Mouse (Mus musculus) testis, postnatal 10 days (tissue): ENCODE results near the gene Spg21.

Experiments used
- DNase-seq: peaks from one replicate; pipeline ENCODE4 v3.0.0; 2021; ENCODE audit warnings: low spot score

Spg21 gene

GRCm38 (mm10) chr9:65460732-65461442, at the start of gene Spg21:
Gene Spg21 (plus strand): TSS chr9:65460947.
- DNase-seq: peak; percentile 99

- DNase-seq: no peak
These were observed 49.4 kb upstream of the Spg21 start for GRCm38 (mm10) chr9:65411326-65411725.

- DNase-seq: no peak
These were observed 43.0 kb upstream of the Spg21 start for GRCm38 (mm10) chr9:65417738-65418137.

GRCm38 (mm10) chr9:65419633-65420032, 41.1 kb upstream of the Spg21 start:
- DNase-seq: no peak

- no peak for DNase-seq
These were observed 37.8 kb upstream of the Spg21 start, which contains the start of gene Slc51b for GRCm38 (mm10) chr9:65422760-65423501. Gene Slc51b (minus strand): TSS chr9:65422955.

- DNase-seq: no peak
These were observed 36.4 kb upstream of the Spg21 start for GRCm38 (mm10) chr9:65424393-65424792.

- no peak for DNase-seq
These were observed 33.2 kb upstream of the Spg21 start for GRCm38 (mm10) chr9:65427511-65427910.

GRCm38 (mm10) chr9:65428003-65428402, 32.7 kb upstream of the Spg21 start:
- DNase-seq: no peak

GRCm38 (mm10) chr9:65430401-65430800, 30.3 kb upstream of the Spg21 start:
- DNase-seq: no peak

- DNase-seq: no peak
These were observed 29.8 kb upstream of the Spg21 start for GRCm38 (mm10) chr9:65430921-65431320.

GRCm38 (mm10) chr9:65432236-65432635, 28.5 kb upstream of the Spg21 start:
- DNase-seq: peak; percentile 87

GRCm38 (mm10) chr9:65434140-65434539, 26.6 kb upstream of the Spg21 start:
- peak; percentile 81 for DNase-seq

GRCm38 (mm10) chr9:65435211-65435610, 25.5 kb upstream of the Spg21 start:
- no peak for DNase-seq

- DNase-seq: peak; percentile 98
These were observed 25.0 kb upstream of the Spg21 start, which contains the start of gene Mtfmt for GRCm38 (mm10) chr9:65435671-65436301. Gene Mtfmt (plus strand): TSS chr9:65435782.

GRCm38 (mm10) chr9:65444692-65445091, 16.1 kb upstream of the Spg21 start:
- DNase-seq: no peak

GRCm38 (mm10) chr9:65447951-65448350, 12.8 kb upstream of the Spg21 start:
- no peak for DNase-seq

- DNase-seq: no peak
These were observed 1.8 kb upstream of the Spg21 start for GRCm38 (mm10) chr9:65458975-65459374.

GRCm38 (mm10) chr9:65460198-65460597, 549 bp upstream of the Spg21 start:
- DNase-seq: no peak

GRCm38 (mm10) chr9:65462544-65462943, 1.8 kb downstream of the Spg21 start:
- no peak for DNase-seq

GRCm38 (mm10) chr9:65464161-65464560, 3.4 kb downstream of the Spg21 start:
- DNase-seq: no peak

- DNase-seq: no peak
These were observed 4.5 kb downstream of the Spg21 start for GRCm38 (mm10) chr9:65465241-65465640.

- no peak for DNase-seq
These were observed 6.9 kb downstream of the Spg21 start for GRCm38 (mm10) chr9:65467686-65468085.

GRCm38 (mm10) chr9:65472769-65473168, 12.0 kb downstream of the Spg21 start:
- no peak for DNase-seq
